Mouse (Mus musculus) lung, adult 2 months (tissue): ENCODE data around the gene Unc13b. TPM values are rescaled to one million over a fixed set of nuclear protein-coding genes. Genes with fewer than 3 reads are reported as not detected.
A peak's percentile ranks its signal among the peaks of the same experiment; 100 is the strongest.

Source experiments
- DNase-seq: peaks from one replicate; pipeline ENCODE4 v3.0.0; 2022
- H3K4me1 ChIP-seq: fragments of 200-500 bp; 2 replicates; pipeline ENCODE4 v1.6.1; 2011; ENCODE audit warnings: low read length; ENCODE audit not compliant: control insufficient read depth, insufficient read depth
- H3K4me3 ChIP-seq: fragments of 200-500 bp; replicated peaks from 2 replicates; pipeline ENCODE3; 2011; ENCODE audit warnings: low read depth, mild to moderate bottlenecking, control low read depth, low read length; ENCODE audit errors: extremely low read depth
- CTCF ChIP-seq: fragments of 200-500 bp; IDR thresholded peaks from 2 replicates; pipeline ENCODE4 v1.5.1; 2011; ENCODE audit warnings: mild to moderate bottlenecking, low read length, control low read depth; ENCODE audit not compliant: insufficient read depth
- POLR2A ChIP-seq: fragments of 200-500 bp; IDR thresholded peaks from 2 replicates; pipeline ENCODE4 v1.6.1; 2011; ENCODE audit warnings: low read depth, mild to moderate bottlenecking, control low read depth, low read length, borderline replicate concordance; ENCODE audit errors: extremely low read depth
- WGBS: fragments of 180-500 bp; shearing (Covaris S2); methylation state at CpG from one replicate; pipeline ENCODE4 v1.1.7; 2018; 5-methylcytosine and 5-hydroxymethylcytosine counted together
- polyA plus RNA-seq: library from polyadenylated mRNA; depleted of rRNA; stranded (reverse); fragments of >200 nt; gene quantifications from 2 replicates; pipeline ENCODE4 v1.2.3, GENCODE M21; 2012

Unc13b gene
- polyA plus RNA-seq, 1 experiment: 20.0 TPM

GRCm38 (mm10) chr4:43024673-43025072 is 34.1 kb upstream of the Unc13b start:
- WGBS: 75% methylated on average over 14 of the region's 14 CpGs
- Histone ChIP-seq H3K4me3 (no peak overlapping the region), H3K4me1 (0 out of 2 replicates have a peak, but pooled peaks cover 3% of the 10 kb centered on the region)
- DNase-seq: no peak
- TF ChIP-seq CTCF (no peak), POLR2A (no peak)

- TF ChIP-seq POLR2A (peak; percentile 69; the same call in 1 of the 2 replicates), CTCF (peak; percentile 83)
- Histone ChIP-seq H3K4me3 (peak within 1 kb of the TSS; percentile 85), H3K4me1 (0 out of 2 replicates have a peak, but pooled peaks cover 3% of the 10 kb centered on the region)
- peak; percentile 93 for DNase-seq
- WGBS: 5% methylated on average over 42 of the region's 42 CpGs
Observed at GRCm38 (mm10) chr4:43025084-43025960, 33.4 kb upstream of the Unc13b start, which contains the start of gene Pigo. TSS of gene Pigo (minus strand) at chr4:43025819.

- WGBS: 91% methylated on average over 7 of the region's 7 CpGs
- Histone ChIP-seq H3K4me3 (no peak overlapping the region), H3K4me1 (peaks cover 7% of the 10 kb centered on the region; the same call in 1 of the 2 replicates)
- TF ChIP-seq POLR2A (no peak), CTCF (no peak)
- no peak for DNase-seq
Observed at GRCm38 (mm10) chr4:43029121-43029520, 29.6 kb upstream of the Unc13b start.

- TF ChIP-seq CTCF (no peak), POLR2A (no peak)
- no peak overlapping the region for H3K4me3 ChIP-seq
- peaks cover 6% of the 10 kb centered on the region; the same call in 1 of the 2 replicates for H3K4me1 ChIP-seq
- no peak for DNase-seq
- 90% methylated on average over 9 of the region's 9 CpGs for WGBS
Observed at GRCm38 (mm10) chr4:43029749-43030148, 29.0 kb upstream of the Unc13b start.

- Histone ChIP-seq H3K4me3 (peak overlapping the region; percentile 82), H3K4me1 (peaks cover 4% of the 10 kb centered on the region; the same call in 1 of the 2 replicates)
- no peak for DNase-seq
- no peak for TF ChIP-seq POLR2A
- TF ChIP-seq CTCF: no peak
- WGBS: 65% methylated on average over 9 of the region's 9 CpGs
Observed at GRCm38 (mm10) chr4:43030352-43030751, 28.4 kb upstream of the Unc13b start.

- Histone ChIP-seq H3K4me3 (peak overlapping the region; percentile 82), H3K4me1 (peaks cover 4% of the 10 kb centered on the region; the same call in 1 of the 2 replicates)
- TF ChIP-seq CTCF (no peak), POLR2A (no peak)
- 1% methylated on average over 28 of the region's 28 CpGs for WGBS
- no peak for DNase-seq
Observed at GRCm38 (mm10) chr4:43030780-43031230, 27.9 kb upstream of the Unc13b start.

- WGBS: 1% methylated on average over 38 of the region's 38 CpGs
- TF ChIP-seq POLR2A (peak; percentile 76; the same call in 1 of the 2 replicates), CTCF (no peak)
- H3K4me1 ChIP-seq: peaks cover 4% of the 10 kb centered on the region; the same call in 1 of the 2 replicates
- peak; percentile 87 for DNase-seq
- peak within 1 kb of the TSS; percentile 82 for H3K4me3 ChIP-seq
Observed at GRCm38 (mm10) chr4:43031237-43031995, 27.3 kb upstream of the Unc13b start, which contains the start of gene Stoml2. TSS of gene Stoml2 (minus strand) at chr4:43031710.

- TF ChIP-seq CTCF: no peak
- no peak for TF ChIP-seq POLR2A
- no peak overlapping the region for H3K4me3 ChIP-seq
- peaks cover 4% of the 10 kb centered on the region; the same call in 1 of the 2 replicates for H3K4me1 ChIP-seq
- DNase-seq: no peak
- WGBS: 88% methylated on average over 1 of the region's 1 CpGs
Observed at GRCm38 (mm10) chr4:43032501-43032900, 26.3 kb upstream of the Unc13b start.

GRCm38 (mm10) chr4:43033481-43033880 is 25.3 kb upstream of the Unc13b start:
- Histone ChIP-seq H3K4me3 (no peak overlapping the region), H3K4me1 (peaks cover 8% of the 10 kb centered on the region; the same call in 1 of the 2 replicates)
- DNase-seq: no peak
- TF ChIP-seq POLR2A (no peak), CTCF (no peak)
- 83% methylated on average over 14 of the region's 14 CpGs for WGBS

- DNase-seq: no peak
- Histone ChIP-seq H3K4me3 (no peak overlapping the region), H3K4me1 (peaks cover 15% of the 10 kb centered on the region)
- 82% methylated on average over 6 of the region's 6 CpGs for WGBS
- no peak for TF ChIP-seq POLR2A
- TF ChIP-seq CTCF: no peak
Observed at GRCm38 (mm10) chr4:43035851-43036250, 22.9 kb upstream of the Unc13b start.
